Mouse (Mus musculus) T-cell, adult 66 days (primary cell): ENCODE measurements around the gene C5ar1. TPM values are rescaled to one million over a fixed set of nuclear protein-coding genes. Genes with fewer than 3 reads are reported as not detected.

ENCODE experiments used
- total RNA-seq, 2 experiments: library from RNA; stranded (reverse); gene quantifications; 3 replicates in 1 of 2; 4 replicates in 1 of 2; pipeline ENCODE4 v1.2.4; 2023

Gene C5ar1
- under 1 TPM in 1 of 2 experiments, not detected in 1; 0.30 TPM for total RNA-seq

DNA sequence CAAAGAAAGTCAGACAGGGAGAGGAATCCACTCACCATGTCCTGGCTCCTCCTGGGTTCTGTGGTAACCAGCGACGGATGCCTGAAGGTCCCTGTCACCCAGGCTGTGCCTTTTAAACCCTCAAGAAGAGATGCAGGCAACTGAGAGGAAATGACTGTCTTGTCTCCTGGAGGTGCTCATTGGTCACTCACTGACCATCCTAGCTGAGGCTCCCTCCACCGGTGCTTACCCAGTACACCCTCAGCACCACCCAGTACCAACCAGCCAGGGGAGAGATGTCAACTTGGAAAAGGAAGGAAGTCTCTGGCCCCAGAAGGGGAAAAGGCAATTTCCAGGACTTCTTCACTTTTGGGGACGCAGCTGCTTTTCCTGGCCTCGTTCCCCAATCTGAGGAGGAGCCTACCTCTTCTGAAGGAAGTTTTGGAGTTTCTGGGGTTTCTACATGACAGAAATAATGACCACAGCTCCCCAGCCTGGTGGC lies at the start of gene C5ar1:
Gene C5ar1, minus strand, starts transcription at position 431 of the 481 bp plus-strand sequence.

DNA sequence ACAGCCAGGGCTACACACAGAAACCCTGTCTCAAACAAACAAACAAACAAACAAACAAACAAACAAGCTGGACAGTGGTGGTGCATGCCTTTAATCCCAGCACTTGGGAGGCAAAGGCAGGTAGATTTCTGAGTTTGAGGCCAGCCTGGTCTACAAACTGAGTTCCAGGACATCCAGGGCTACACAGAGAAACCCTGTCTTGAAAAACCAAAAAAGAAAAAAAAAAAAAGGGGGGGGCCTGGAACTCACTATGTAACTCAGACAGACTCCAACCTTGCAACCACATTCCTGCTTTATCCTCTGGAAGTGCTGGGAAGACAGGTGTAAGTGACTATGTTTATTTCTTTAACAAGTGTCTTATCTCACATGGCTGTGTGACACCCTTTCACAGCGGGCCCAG lies 48.8 kb upstream of the C5ar1 start, which contains the start of gene Bbc3:
Gene Bbc3, plus strand, starts transcription at position 301 of the 400 bp plus-strand sequence.

DNA sequence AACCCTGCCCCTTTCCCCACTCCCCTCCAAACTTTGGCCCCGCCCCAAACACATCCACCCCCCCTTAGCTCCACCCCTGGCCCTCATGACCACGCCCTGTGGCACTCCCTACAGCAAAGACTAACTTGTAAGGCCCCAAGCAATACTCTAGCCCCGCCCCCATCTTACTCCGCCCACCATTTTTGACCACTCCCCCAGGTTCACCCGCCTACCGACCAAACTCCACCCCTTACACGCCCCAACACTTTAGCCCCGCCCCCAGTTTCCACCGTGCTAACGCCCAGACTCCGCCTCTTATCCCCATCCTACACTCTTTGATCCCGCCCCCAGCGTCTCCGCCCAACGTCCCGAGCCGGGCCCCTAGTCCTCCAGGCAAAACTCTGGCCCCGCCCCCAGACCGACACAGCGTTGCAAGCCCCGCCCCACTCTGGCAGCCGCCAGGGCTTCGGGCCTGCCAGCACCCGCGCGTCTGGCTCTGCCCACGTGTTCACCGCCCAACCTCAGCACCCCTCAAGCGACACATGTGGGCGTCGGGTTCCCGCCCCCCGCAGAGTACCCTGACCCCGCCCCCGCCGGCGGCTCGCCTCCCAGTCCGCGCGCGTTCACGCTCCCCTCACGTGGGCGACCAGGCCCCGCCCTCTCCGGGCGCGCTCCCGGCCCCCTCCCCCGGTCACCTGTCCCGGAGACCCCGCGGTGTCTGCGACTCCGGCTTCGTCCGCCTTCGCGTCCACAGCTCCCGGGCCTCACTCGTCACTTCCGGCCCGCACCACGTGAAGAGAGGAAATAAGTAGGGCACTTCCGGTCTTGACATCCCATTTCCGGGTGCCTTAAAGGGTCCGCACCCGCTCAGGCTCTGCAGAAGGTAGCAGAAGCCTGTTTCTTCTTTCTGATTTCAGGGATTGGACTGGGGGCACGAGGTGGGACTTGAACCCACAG lies 27.0 kb upstream of the C5ar1 start, which contains the start of gene Ccdc9:
Gene Ccdc9, minus strand, starts transcription at position 770 of the 936 bp plus-strand sequence.

DNA sequence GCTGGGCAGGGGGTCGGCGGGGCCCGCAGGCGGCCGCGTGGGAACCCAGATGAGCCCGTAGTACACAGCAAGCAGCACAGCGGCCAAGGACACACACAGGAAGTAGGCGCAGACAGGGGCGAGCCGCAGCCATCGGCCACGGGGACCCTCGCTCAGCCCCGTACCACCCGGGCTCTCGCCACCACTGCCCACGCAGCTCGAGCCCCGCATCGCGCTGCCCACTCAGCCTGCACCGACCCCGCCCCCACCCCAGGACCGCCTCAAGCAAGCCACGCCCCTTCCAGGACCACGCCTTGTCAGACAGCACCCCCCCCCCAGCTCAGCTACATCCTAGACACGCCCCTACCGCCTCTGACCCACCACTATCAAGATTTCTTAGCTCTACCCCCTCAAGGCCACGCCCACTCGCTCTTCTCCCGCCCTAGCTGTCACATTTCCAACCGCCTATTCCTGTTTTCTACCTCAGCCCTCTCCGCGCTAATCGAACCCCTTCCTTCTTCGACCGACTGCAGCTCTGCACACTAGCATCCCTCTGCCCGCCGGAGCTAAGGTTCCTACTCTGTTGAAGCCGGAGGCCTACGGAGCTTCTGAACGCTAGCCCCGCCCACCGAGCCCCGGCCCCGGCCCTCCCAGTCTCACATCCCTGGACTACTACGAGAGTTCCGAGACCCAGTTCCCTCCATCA lies 13.9 kb upstream of the C5ar1 start, which contains the start of gene Inafm1:
Gene Inafm1, minus strand, starts transcription at position 537 of the 685 bp plus-strand sequence.

DNA sequence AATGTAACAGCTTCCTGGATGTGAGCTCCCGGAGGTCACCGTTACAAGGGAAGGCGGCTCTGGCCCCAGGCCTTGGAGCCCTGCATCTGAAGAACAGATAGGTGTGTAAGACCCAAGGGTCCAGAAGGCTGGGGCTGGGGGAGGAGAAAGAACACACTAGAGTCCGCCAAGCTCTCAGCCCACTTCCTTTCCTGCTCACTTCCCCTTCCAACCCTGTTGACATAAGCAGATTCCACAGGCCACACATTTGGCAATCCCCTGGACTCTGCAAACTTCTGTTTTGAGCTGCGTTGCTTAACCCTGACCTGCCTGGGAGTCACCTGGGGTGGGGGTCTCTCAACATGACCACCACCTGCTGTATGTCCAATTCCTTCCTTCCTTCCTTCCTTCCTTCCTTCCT lies 15.3 kb downstream of the C5ar1 start, which contains the start of gene C5ar2:
Gene C5ar2, minus strand, starts transcription at position 88 of the 400 bp plus-strand sequence.

DNA sequence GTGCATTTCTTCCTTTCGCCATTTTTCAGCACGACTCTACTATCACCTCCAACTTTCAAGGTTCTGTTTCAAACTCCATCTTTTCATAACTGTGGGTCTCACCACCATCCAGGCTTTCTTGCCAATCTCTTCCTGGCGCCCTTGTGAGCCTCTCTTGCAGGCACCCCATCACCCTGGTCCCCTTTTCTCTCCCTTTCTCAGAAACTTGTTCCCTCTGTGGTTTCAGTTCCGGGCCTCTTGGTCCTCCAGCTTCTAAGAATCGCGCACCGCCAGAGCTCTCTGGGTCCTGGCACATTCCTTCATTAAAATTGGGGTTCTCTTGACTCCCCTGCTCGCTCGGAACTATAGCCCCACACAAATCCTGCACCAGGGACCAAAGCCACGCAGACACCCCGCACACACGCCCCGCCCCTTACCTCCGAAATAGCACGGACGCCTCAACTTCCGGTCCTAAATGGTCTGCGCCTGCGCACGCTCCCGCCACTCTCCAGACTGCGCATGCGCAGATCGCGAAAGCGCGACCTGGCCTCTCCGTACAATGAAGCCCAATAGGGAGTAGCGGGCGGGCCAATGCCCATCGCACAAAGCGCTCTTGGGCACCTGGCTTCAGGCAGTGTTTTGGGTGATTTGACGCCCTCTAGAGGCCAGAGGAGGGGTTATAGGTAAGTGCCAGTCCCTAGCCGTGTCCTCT lies 37.6 kb downstream of the C5ar1 start, which contains the start of gene Dhx34:
Gene Dhx34, minus strand, starts transcription at position 456 of the 691 bp plus-strand sequence.

Other genes starting within 250 kb of the C5ar1 start
- gene Bicra, start 211.6 kb downstream of the C5ar1 start, total RNA-seq = 10 to 100 TPM; 63.1 to 69.6 TPM
- gene Zfp541, start 197.7 kb downstream of the C5ar1 start, total RNA-seq = not detected
- 100 to 1,000 TPM; 213 to 236 TPM for gene Napa, start 161.1 kb downstream of the C5ar1 start, total RNA-seq
- gene Kptn, start 139.6 kb downstream of the C5ar1 start, total RNA-seq = 10 to 100 TPM; 41.3 to 44.7 TPM
- gene Slc8a2, start 129.7 kb downstream of the C5ar1 start, total RNA-seq = under 1 TPM; 0.09 TPM
- gene Meis3, start 84.5 kb downstream of the C5ar1 start, total RNA-seq = 10 to 100 TPM; 44.6 to 58.0 TPM
- gene Dhx34, start 37.5 kb downstream of the C5ar1 start, total RNA-seq = 10 to 100 TPM; 28.8 to 32.0 TPM
- under 1 TPM; 0.26 to 0.47 TPM for gene C5ar2, start 15.4 kb downstream of the C5ar1 start, total RNA-seq
- 10 to 100 TPM; 23.9 to 31.5 TPM for gene Inafm1, start 14.1 kb upstream of the C5ar1 start, total RNA-seq
- 100 to 1,000 TPM; 233 to 246 TPM for gene Ccdc9, start 27.3 kb upstream of the C5ar1 start, total RNA-seq
- 10 to 100 TPM; 29.4 to 34.5 TPM for gene Bbc3, start 48.9 kb upstream of the C5ar1 start, total RNA-seq
- 10 to 100 TPM; 58.6 to 76.2 TPM for gene Sae1, start 128.3 kb upstream of the C5ar1 start, total RNA-seq
- gene Zc3h4, start 141.4 kb upstream of the C5ar1 start, total RNA-seq = 10 to 100 TPM; 80.5 to 80.9 TPM
- 10 to 100 TPM; 38.7 to 39.4 TPM for gene Tmem160, start 193.2 kb upstream of the C5ar1 start, total RNA-seq
- gene Npas1, start 218.2 kb upstream of the C5ar1 start, total RNA-seq = not detected